Mouse (Mus musculus): ENCODE results near the gene Ern1. TPM values are rescaled to one million over a fixed set of nuclear protein-coding genes. Genes with fewer than 3 reads are reported as not detected.
A peak's percentile ranks its signal among the peaks of the same experiment; 100 is the strongest.

The Ern1 gene
- polyA plus RNA-seq (2012; rRNA removed), result 4.3 and 4.6 TPM in 2 replicates
- 2.9 and 3.3 TPM in 2 replicates for polyA plus RNA-seq (2014; fragmentation: Nextera tagmentation; extraction: Ambion mirVana)

DNA sequence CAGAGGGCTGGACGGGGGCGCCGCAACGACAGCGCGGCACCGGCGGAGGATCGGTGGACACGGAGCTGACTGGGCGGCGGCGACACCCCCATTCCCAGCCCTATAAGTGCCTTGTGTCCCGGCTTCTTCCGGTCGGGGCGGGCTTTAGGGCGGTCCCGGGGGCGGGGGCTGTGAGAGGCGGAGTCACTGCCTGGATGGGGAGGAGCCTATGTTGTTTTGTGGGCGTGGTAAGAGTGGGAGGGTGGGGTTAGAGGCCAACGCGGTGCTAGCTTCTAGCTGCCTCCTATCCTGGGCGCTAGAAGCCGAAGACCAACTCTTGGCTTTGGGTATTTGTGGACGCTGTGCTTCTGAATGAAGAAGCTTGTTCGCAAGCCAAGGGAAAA is at the start of gene Ern1:
Gene Ern1, minus strand, starts transcription at position 120 of the 383 bp plus-strand sequence.
- ATAC-seq (ENCODE audit: insufficient read depth), result peak; percentile 96
- WGBS (ENCODE audit: insufficient replicate concordance), result under 1% methylated on average over 28 of the region's 28 CpGs
- Histone ChIP-seq H3K27ac (peak within 1 kb of the TSS; percentile 59), H3K9ac (replicated peaks) (peak within 1 kb of the TSS; percentile 79), H3K4me1 (replicated peaks; ENCODE audit: control insufficient read depth in 2 of 2, insufficient read depth in 2 of 2, low read length in 1 of 2) (peaks cover 18 to 23% of the 10 kb centered on the region in 2 experiments), H3K9me3 (ENCODE audit: control insufficient read depth, low read length) (no peaks in the 10 kb centered on the region), H3K4me3 (ENCODE audit: insufficient read depth in 1 of 2, low read depth in 2 of 2, low read length in 2 of 2) (peak within 1 kb of the TSS; percentile 77 to 84), H3K27me3 (ENCODE audit: control insufficient read depth, insufficient read depth, low read length) (no peaks in the 10 kb centered on the region), H3K4me2 (ENCODE audit: low read depth) (peak within 1 kb of the TSS; percentile 71), H3K36me3 (replicated peaks; ENCODE audit: control insufficient read depth, insufficient read depth, low read depth) (no peaks in the 10 kb centered on the region)
- DNase-seq (ENCODE audit: low read depth in 3 of 3, low spot score in 3 of 3), result peak; percentile 84 to 88 (median 86)
- TF ChIP-seq CTCF (IDR thresholded peaks at IDR 0.05; ENCODE audit: low read depth), result no peak
- no peak for TF ChIP-seq EP300 (IDR thresholded peaks at IDR 0.05; ENCODE audit: low read depth)

GRCm38 (mm10) chr11:106536253-106536912 is 48.7 kb upstream of the Ern1 start:
- H3K4me3 ChIP-seq (ENCODE audit: insufficient read depth in 1 of 2, low read depth in 2 of 2, low read length in 2 of 2), result no peak overlapping the region
- H3K9me3 ChIP-seq (ENCODE audit: control insufficient read depth, low read length), result no peaks in the 10 kb centered on the region
- no peak overlapping the region for H3K27ac ChIP-seq
- H3K4me2 ChIP-seq (ENCODE audit: low read depth), result no peak overlapping the region; the same call in 1 of the 2 replicates
- H3K4me1 ChIP-seq (replicated peaks; ENCODE audit: control insufficient read depth in 2 of 2, insufficient read depth in 2 of 2, low read length in 1 of 2), result peaks cover 3 to 20% of the 10 kb centered on the region in 2 experiments; a peak in 3 of 4 replicates
- H3K27me3 ChIP-seq (ENCODE audit: control insufficient read depth, insufficient read depth, low read length), result no peaks in the 10 kb centered on the region
- ATAC-seq (ENCODE audit: insufficient read depth) (peak; percentile 57), DNase-seq (ENCODE audit: low read depth in 3 of 3, low spot score in 3 of 3) (peak in 1 of 3 experiments; percentile 39)
- H3K9ac ChIP-seq (replicated peaks), result no peak overlapping the region; the same call in 1 of the 2 replicates
- H3K36me3 ChIP-seq (replicated peaks; ENCODE audit: control insufficient read depth, insufficient read depth, low read depth), result no peaks in the 10 kb centered on the region; the same call in none of the 2 replicates
- 28% methylated on average over 11 of the region's 11 CpGs for WGBS (ENCODE audit: insufficient replicate concordance)
- TF ChIP-seq EP300 (IDR thresholded peaks at IDR 0.05; ENCODE audit: low read depth), result no peak
- TF ChIP-seq CTCF (IDR thresholded peaks at IDR 0.05; ENCODE audit: low read depth), result no peak

- Histone ChIP-seq H3K4me1 (replicated peaks; ENCODE audit: control insufficient read depth in 2 of 2, insufficient read depth in 2 of 2, low read length in 1 of 2) (peaks cover 3 to 20% of the 10 kb centered on the region in 2 experiments; a peak in 3 of 4 replicates), H3K36me3 (replicated peaks; ENCODE audit: control insufficient read depth, insufficient read depth, low read depth) (no peaks in the 10 kb centered on the region; the same call in none of the 2 replicates), H3K4me3 (ENCODE audit: insufficient read depth in 1 of 2, low read depth in 2 of 2, low read length in 2 of 2) (no peak overlapping the region), H3K27me3 (ENCODE audit: control insufficient read depth, insufficient read depth, low read length) (no peaks in the 10 kb centered on the region), H3K9ac (replicated peaks) (no peak overlapping the region), H3K27ac (no peak overlapping the region), H3K4me2 (ENCODE audit: low read depth) (no peak overlapping the region), H3K9me3 (ENCODE audit: control insufficient read depth, low read length) (no peaks in the 10 kb centered on the region)
- 55% methylated on average over 9 of the region's 9 CpGs for WGBS (ENCODE audit: insufficient replicate concordance)
- no peak for ATAC-seq (ENCODE audit: insufficient read depth)
- no peak for DNase-seq (ENCODE audit: low read depth in 3 of 3, low spot score in 3 of 3)
- TF ChIP-seq CTCF (IDR thresholded peaks at IDR 0.05; ENCODE audit: low read depth) (no peak), EP300 (IDR thresholded peaks at IDR 0.05; ENCODE audit: low read depth) (no peak)
These were observed 48.1 kb upstream of the Ern1 start for GRCm38 (mm10) chr11:106535660-106536252.

DNA sequence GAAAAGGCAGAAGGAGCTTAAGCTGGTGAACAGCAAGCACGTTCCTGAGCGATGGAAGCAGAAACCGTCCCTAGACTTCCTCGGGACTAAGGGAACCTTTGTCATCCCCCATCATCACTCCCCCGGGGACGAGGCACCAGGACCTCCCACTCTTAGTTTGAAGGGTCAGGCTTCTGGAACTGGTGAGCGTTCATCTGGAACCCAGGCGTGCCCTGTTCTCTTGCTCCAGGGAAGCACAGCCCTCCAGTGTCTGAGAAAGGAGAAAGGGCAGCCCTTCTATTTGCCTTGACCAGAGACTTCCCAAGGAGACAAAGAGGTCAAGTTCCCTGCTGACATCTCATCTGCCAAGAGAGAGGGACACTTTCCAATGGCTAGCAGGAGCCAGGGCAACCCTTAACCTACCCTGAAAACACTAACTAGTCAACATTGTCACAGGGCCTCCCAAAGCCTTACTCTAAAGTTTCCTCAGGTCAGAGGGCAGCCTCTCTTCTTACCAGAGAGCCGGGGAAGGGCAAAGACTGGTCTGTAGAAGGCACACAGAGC is 44.7 kb upstream of the Ern1 start:
- no peak overlapping the region for H3K4me3 ChIP-seq (ENCODE audit: insufficient read depth in 1 of 2, low read depth in 2 of 2, low read length in 2 of 2)
- H3K9me3 ChIP-seq (ENCODE audit: control insufficient read depth, low read length), result no peaks in the 10 kb centered on the region
- no peaks in the 10 kb centered on the region for H3K27me3 ChIP-seq (ENCODE audit: control insufficient read depth, insufficient read depth, low read length)
- no peak for DNase-seq (ENCODE audit: low read depth in 3 of 3, low spot score in 3 of 3)
- no peak overlapping the region for H3K4me2 ChIP-seq (ENCODE audit: low read depth)
- H3K27ac ChIP-seq, result no peak overlapping the region
- no peak for ATAC-seq (ENCODE audit: insufficient read depth)
- H3K4me1 ChIP-seq (replicated peaks; ENCODE audit: control insufficient read depth in 2 of 2, insufficient read depth in 2 of 2, low read length in 1 of 2), result peaks cover 3 to 33% of the 10 kb centered on the region in 2 experiments; a peak in 3 of 4 replicates
- WGBS (ENCODE audit: insufficient replicate concordance), result 79% methylated on average over 9 of the region's 9 CpGs
- H3K9ac ChIP-seq (replicated peaks), result no peak overlapping the region
- TF ChIP-seq EP300 (IDR thresholded peaks at IDR 0.05; ENCODE audit: low read depth) (no peak), CTCF (IDR thresholded peaks at IDR 0.05; ENCODE audit: low read depth) (no peak)
- H3K36me3 ChIP-seq (replicated peaks; ENCODE audit: control insufficient read depth, insufficient read depth, low read depth), result no peaks in the 10 kb centered on the region; the same call in none of the 2 replicates

DNA sequence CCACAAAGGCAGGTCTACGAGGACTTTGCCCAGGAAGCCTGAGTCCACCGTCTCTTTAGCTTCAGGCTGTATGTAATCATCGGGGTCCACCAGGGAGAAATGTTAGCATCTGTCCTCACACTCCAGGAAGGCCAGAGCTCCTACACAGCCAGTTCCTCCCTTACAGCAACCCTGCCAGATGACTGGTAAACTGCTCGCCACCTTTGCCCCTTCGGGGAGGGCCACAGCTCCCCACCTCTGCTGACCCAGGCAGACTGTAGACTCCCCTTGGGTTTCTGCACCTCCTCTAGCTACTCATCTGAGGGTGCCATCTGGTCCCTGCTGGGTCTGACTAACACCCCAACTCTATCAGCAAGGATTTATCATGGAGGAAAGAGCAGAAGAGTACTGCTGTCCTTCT is 42.1 kb upstream of the Ern1 start:
- no peaks in the 10 kb centered on the region for H3K9me3 ChIP-seq (ENCODE audit: control insufficient read depth, low read length)
- no peak for ATAC-seq (ENCODE audit: insufficient read depth)

More for the DNA sequence above, 42.1 kb upstream of the Ern1 start:
- Histone ChIP-seq H3K36me3 (replicated peaks; ENCODE audit: control insufficient read depth, insufficient read depth, low read depth) (no peaks in the 10 kb centered on the region; the same call in none of the 2 replicates), H3K27me3 (ENCODE audit: control insufficient read depth, insufficient read depth, low read length) (no peaks in the 10 kb centered on the region), H3K4me2 (ENCODE audit: low read depth) (no peak overlapping the region), H3K4me3 (ENCODE audit: insufficient read depth in 1 of 2, low read depth in 2 of 2, low read length in 2 of 2) (no peak overlapping the region), H3K9ac (replicated peaks) (no peak overlapping the region), H3K27ac (no peak overlapping the region), H3K4me1 (replicated peaks; ENCODE audit: control insufficient read depth in 2 of 2, insufficient read depth in 2 of 2, low read length in 1 of 2) (peaks cover 0 to 16% of the 10 kb centered on the region in 2 experiments; a peak in 2 of 4 replicates)
- DNase-seq (ENCODE audit: low read depth in 3 of 3, low spot score in 3 of 3), result no peak
- WGBS (ENCODE audit: insufficient replicate concordance), result 87% methylated on average over 5 of the region's 5 CpGs
- no peak for TF ChIP-seq EP300 (IDR thresholded peaks at IDR 0.05; ENCODE audit: low read depth)
- no peak for TF ChIP-seq CTCF (IDR thresholded peaks at IDR 0.05; ENCODE audit: low read depth)
